Mouse (Mus musculus): Measurements from ENCODE around the gene Nudt21. TPM values are rescaled to one million over a fixed set of nuclear protein-coding genes. Genes with fewer than 3 reads are reported as not detected.

The Nudt21 gene
- polyA plus RNA-seq, 1 experiment, result 63.0 TPM

DNA sequence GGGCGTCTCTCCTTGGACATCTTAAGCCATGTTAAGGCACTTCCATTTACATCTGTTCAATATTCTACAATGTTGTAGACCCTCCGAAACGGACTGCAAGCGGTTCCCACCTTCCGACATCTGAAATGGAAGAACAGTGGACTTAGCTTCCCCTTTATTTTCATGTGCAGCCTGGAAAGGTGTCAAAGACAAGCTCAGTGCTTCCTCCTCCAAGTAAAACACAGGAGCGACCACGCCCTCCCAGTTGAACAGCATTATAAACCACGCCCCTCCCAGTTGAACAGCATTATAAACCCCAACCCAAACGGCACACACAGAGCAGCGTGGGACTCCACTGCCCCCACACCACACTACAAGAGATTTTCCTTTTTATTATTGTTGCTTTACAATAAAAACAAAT, 65.4 kb downstream of the Nudt21 start:
- no peak overlapping the region for H3K4me3 ChIP-seq (ENCODE audit: extremely low read depth, insufficient read depth, insufficient read length)
- no peak overlapping the region for H3K27ac ChIP-seq (ENCODE audit: insufficient read depth, low read length)
- no peaks in the 10 kb centered on the region for H3K4me1 ChIP-seq (ENCODE audit: control insufficient read depth, insufficient read depth, insufficient read length)
- peaks cover 36% of the 10 kb centered on the region for H3K36me3 ChIP-seq (ENCODE audit: control insufficient read depth, insufficient read depth, low read length)
- no peak for TF ChIP-seq POLR2A (IDR thresholded peaks at IDR 0.05; ENCODE audit: low read depth, low read length)
- TF ChIP-seq CTCF (IDR thresholded peaks at IDR 0.05; ENCODE audit: extremely low read depth, insufficient read depth, insufficient read length, insufficient replicate concordance), result no peak
- DNase-seq (ENCODE audit: low read depth in 1 of 2, low spot score in 2 of 2), result no peak
- WGBS, result 91% methylated on average over 10 of the region's 10 CpGs
- no peaks in the 10 kb centered on the region for H3K27me3 ChIP-seq (ENCODE audit: control insufficient read depth, insufficient read depth, low read length)

DNA sequence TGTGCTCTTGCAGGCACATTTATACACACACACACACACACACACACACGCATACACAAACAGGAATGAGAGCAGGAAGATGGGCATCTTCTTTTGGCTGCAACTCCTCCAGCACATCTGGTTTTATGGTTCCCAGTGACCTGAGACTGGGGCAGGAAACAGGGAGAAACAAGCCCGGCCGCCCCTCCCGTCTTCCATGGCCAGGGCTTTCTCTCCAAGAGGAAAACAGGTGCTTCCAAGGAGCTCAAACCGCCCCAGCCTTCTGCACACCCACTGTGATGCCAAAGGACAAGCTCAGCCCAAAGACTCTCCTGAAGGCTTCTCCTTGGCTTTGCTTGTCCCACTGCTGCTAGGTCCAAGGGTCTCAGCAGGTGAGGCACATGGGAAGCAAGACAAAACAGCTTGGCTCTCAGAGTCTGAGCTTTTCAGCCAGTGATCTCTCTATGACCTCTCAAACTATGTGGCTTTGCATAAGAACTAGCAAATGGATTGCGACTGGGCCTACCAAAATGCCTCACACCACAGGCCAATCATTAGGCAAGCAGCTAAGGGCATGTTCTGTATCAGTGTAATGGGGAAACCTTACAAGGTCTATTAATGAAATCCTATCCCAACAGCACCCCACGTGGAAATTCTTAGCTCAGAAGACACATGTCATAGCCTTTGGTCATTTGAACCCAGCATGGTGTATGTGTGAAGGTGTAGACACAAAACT, 67.0 kb downstream of the Nudt21 start:
- TF ChIP-seq POLR2A (IDR thresholded peaks at IDR 0.05; ENCODE audit: low read depth, low read length) (no peak), CTCF (IDR thresholded peaks at IDR 0.05; ENCODE audit: extremely low read depth, insufficient read depth, insufficient read length, insufficient replicate concordance) (no peak)
- Histone ChIP-seq H3K4me3 (ENCODE audit: extremely low read depth, insufficient read depth, insufficient read length) (no peak overlapping the region), H3K27ac (ENCODE audit: insufficient read depth, low read length) (no peak overlapping the region), H3K4me1 (ENCODE audit: control insufficient read depth, insufficient read depth, insufficient read length) (no peaks in the 10 kb centered on the region), H3K36me3 (ENCODE audit: control insufficient read depth, insufficient read depth, low read length) (peaks cover 25% of the 10 kb centered on the region), H3K27me3 (ENCODE audit: control insufficient read depth, insufficient read depth, low read length) (no peaks in the 10 kb centered on the region)
- 88% methylated on average over 7 of the region's 7 CpGs for WGBS
- no peak for DNase-seq (ENCODE audit: low read depth in 1 of 2, low spot score in 2 of 2)

DNA sequence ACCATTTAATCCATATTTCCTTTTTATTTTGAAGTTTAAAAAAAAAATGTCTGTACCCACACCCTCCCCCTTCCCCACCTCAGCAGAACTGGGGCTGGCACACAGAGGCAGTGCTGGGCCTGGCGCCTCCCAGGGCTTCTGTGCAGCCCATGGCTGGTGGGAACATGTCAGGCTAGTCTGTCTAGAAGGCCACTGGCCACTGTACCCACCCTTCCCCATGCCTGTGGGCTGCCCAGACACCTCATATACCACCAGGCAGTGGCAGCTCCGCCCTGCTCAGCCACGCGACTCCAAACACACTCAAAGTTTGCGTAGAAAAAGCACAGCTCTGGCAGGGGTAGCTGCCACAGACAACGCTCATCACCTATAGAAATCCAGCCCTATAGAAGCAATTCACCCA, 68.5 kb downstream of the Nudt21 start:
- TF ChIP-seq CTCF (IDR thresholded peaks at IDR 0.05; ENCODE audit: extremely low read depth, insufficient read depth, insufficient read length, insufficient replicate concordance), result no peak
- no peak for TF ChIP-seq POLR2A (IDR thresholded peaks at IDR 0.05; ENCODE audit: low read depth, low read length)
- 89% methylated on average over 6 of the region's 6 CpGs for WGBS
- H3K27ac ChIP-seq (ENCODE audit: insufficient read depth, low read length), result no peak overlapping the region
- DNase-seq (ENCODE audit: low read depth in 1 of 2, low spot score in 2 of 2), result no peak
- no peak overlapping the region for H3K4me3 ChIP-seq (ENCODE audit: extremely low read depth, insufficient read depth, insufficient read length)
- peaks cover 14% of the 10 kb centered on the region for H3K36me3 ChIP-seq (ENCODE audit: control insufficient read depth, insufficient read depth, low read length)
- no peaks in the 10 kb centered on the region for H3K4me1 ChIP-seq (ENCODE audit: control insufficient read depth, insufficient read depth, insufficient read length)
- no peaks in the 10 kb centered on the region for H3K27me3 ChIP-seq (ENCODE audit: control insufficient read depth, insufficient read depth, low read length)

Other genes with a start within 250 kb of the Nudt21 start
- 1.3 and 2.5 TPM in 2 replicates for gene Gnao1, start 227.1 kb downstream of the Nudt21 start, polyA plus RNA-seq (2012; rRNA removed)
- gene Amfr, start 24.2 kb downstream of the Nudt21 start, polyA plus RNA-seq (2012; rRNA removed), result 70.4 and 76.9 TPM in 2 replicates
- 4.1 and 4.3 TPM in 2 replicates for gene Ogfod1, start 167 bp upstream of the Nudt21 start, polyA plus RNA-seq (2012; rRNA removed)
- gene Bbs2, start 61.9 kb upstream of the Nudt21 start, polyA plus RNA-seq (2012; rRNA removed), result 11.3 and 12.1 TPM in 2 replicates
- gene Mt4, start 100.2 kb upstream of the Nudt21 start, polyA plus RNA-seq (2012; rRNA removed), result not detected in 2 replicates
- gene Mt3, start 115.6 kb upstream of the Nudt21 start, polyA plus RNA-seq (2012; rRNA removed), result not detected in 2 replicates
- 19.9 and 28.9 TPM in 2 replicates for gene Mt2, start 135.6 kb upstream of the Nudt21 start, polyA plus RNA-seq (2012; rRNA removed)
- gene Mt1, start 142.1 kb upstream of the Nudt21 start, polyA plus RNA-seq (2012; rRNA removed), result 325 and 535 TPM in 2 replicates
- gene Nup93, start 177.5 kb upstream of the Nudt21 start, polyA plus RNA-seq (2012; rRNA removed), result 12.8 and 13.2 TPM in 2 replicates

All from spleen, adult 2 months (tissue).